Comparison of ENCODE assay signal across 23 mouse cellular contexts in the genomic region with DNA sequence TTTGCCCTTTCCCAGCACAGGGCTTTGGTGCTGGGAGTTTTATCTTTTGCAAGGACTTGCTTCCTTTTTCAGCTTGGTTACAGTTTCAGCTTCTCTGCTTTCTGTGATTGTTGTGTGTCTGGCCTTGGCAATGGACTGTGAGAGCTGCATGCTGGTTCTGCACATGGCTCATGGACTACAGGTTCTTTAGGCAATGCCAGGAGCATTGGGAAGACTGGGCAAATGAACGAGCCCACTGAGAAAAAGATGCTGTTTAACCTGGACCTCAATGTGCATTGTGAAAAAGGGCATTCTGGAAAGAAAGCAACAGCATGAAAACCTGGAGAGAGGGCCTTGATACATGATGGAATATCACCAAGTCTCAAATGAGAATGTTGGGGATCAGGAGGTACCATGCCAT.
DNase-seq lines count a peak whose midpoint lies in the region; ATAC-seq lines count a peak whose summit lies in the region.
"Had no signal": no experiment of that assay in that cellular context is flagged by ENCODE, and none has a peak within 500 bp of the region (broad histone marks: within the 10 kb centered on the region; RNA-seq: fewer than 3 reads in every experiment).

No protein-coding gene starts in this region.

- 0 out of 2 replicates have a peak overlapping the region, but pooled peaks have one; percentile 3 for H3K27ac ChIP-seq in heart, embryonic 13.5 days (replicated peaks)
- H3K27ac ChIP-seq: embryonic facial prominence, embryonic 13.5 days; embryonic facial prominence, embryonic 15.5 days; forebrain, embryonic 10.5 days; forebrain, embryonic 12.5 days had no signal

- peak; percentile 48; the same call in 1 of the 2 replicates for ATAC-seq in cerebellum, adult (ENCODE audit: insufficient number of reproducible peaks, low FRiP score, low TSS enrichment)
- no peak for ATAC-seq in heart, embryonic 13.5 days (ENCODE audit: extremely low read depth, insufficient number of reproducible peaks, low FRiP score, low TSS enrichment)
- ATAC-seq: activated CD4-positive, CD25-positive, alpha-beta regulatory T cell, adult 4 months; CD4-positive, CD25-positive, alpha-beta regulatory T cell, adult 4 months; forebrain, embryonic 14.5 days; forebrain, embryonic 16.5 days; Patski had no signal

- WGBS in heart, embryonic 13.5 days: 73% methylated on average over 1 of the region's 1 CpGs

- no peaks in the 10 kb centered on the region for H3K36me3 ChIP-seq in heart, embryonic 13.5 days
- H3K36me3 ChIP-seq: embryonic facial prominence, embryonic 13.5 days; embryonic facial prominence, embryonic 15.5 days; forebrain, embryonic 10.5 days; forebrain, embryonic 12.5 days; G1E had no signal

- no peaks in the 10 kb centered on the region for H3K27me3 ChIP-seq in heart, embryonic 13.5 days (replicated peaks)
- H3K27me3 ChIP-seq: CH12.LX; embryonic facial prominence, embryonic 13.5 days; embryonic facial prominence, embryonic 15.5 days; forebrain, embryonic 12.5 days; Patski had no signal

- H3K9ac ChIP-seq in heart, embryonic 13.5 days: no peak overlapping the region
- H3K9ac ChIP-seq: embryonic facial prominence, embryonic 13.5 days; embryonic facial prominence, embryonic 15.5 days; forebrain, embryonic 12.5 days had no signal

- H3K4me3 ChIP-seq in heart, embryonic 13.5 days: no peak overlapping the region
- H3K4me3 ChIP-seq: embryonic facial prominence, embryonic 13.5 days; embryonic facial prominence, embryonic 15.5 days; erythroblast, embryonic 14.5 days; forebrain, embryonic 10.5 days; forebrain, embryonic 12.5 days had no signal

- H3K4me2 ChIP-seq in heart, embryonic 13.5 days: no peak overlapping the region
- H3K4me2 ChIP-seq: embryonic facial prominence, embryonic 13.5 days; embryonic facial prominence, embryonic 15.5 days; forebrain, embryonic 12.5 days had no signal

- intact Hi-C loops in heart, postnatal 10 days (cut with DNase I): no loop called here

- no peak for DNase-seq in cerebellum, adult 11 months
- peak; percentile 55 to 71 for DNase-seq in cerebellum, postnatal 10 days
- DNase-seq in cerebellum, postnatal 4 days (ENCODE audit: low spot score in 2 of 2): no peak
- no peak for DNase-seq in heart, postnatal 10 days
- DNase-seq: adrenal gland, adult 8-10 months; adrenal gland, postnatal 14 days; adrenal gland, postnatal 36 days; B cell, adult 2 months; embryo, embryonic 11 days had no signal

- H3K9me3 ChIP-seq in heart, embryonic 13.5 days: peaks cover 4% of the 10 kb centered on the region; the same call in 1 of the 2 replicates
- H3K9me3 ChIP-seq: embryonic facial prominence, embryonic 13.5 days; embryonic facial prominence, embryonic 15.5 days; forebrain, embryonic 12.5 days; G1E had no signal

- peaks cover 7% of the 10 kb centered on the region; the same call in 1 of the 2 replicates for H3K4me1 ChIP-seq in heart, embryonic 13.5 days
- H3K4me1 ChIP-seq: embryonic facial prominence, embryonic 15.5 days; forebrain, embryonic 10.5 days; forebrain, embryonic 12.5 days had no signal

Comparison
In these comparisons a context has a peak if more than half of its experiments do, and no peak if none do; other contexts are left out.
1. DNase-seq: peak in cerebellum, postnatal 10 days (2 of 2); none in cerebellum, adult 11 months (single experiment), cerebellum, postnatal 4 days (0 of 2) and heart, postnatal 10 days (0 of 2).